Mouse (Mus musculus) brain, embryonic 14.5 days (tissue): ENCODE data around the gene Ccdc158. TPM values are rescaled to one million over a fixed set of nuclear protein-coding genes. Genes with fewer than 3 reads are reported as not detected.
A peak's percentile ranks its signal among the peaks of the same experiment; 100 is the strongest.

ENCODE experiments used
- DNase-seq: peaks from one replicate; pipeline ENCODE4 v3.0.0-alpha.2; 2011; ENCODE audit warnings: low read depth
- CTCF ChIP-seq: fragments of 200-500 bp; IDR thresholded peaks from 2 replicates; pipeline ENCODE4 v1.5.1; 2012; ENCODE audit warnings: inconsistent platforms, mild to moderate bottlenecking, moderate library complexity, borderline replicate concordance; ENCODE audit not compliant: insufficient read depth, insufficient read length; ENCODE audit errors: extremely low read depth
- POLR2A ChIP-seq: fragments of 200-500 bp; IDR thresholded peaks from 2 replicates; pipeline ENCODE4 v1.6.1; 2012; ENCODE audit warnings: mild to moderate bottlenecking, inconsistent platforms, borderline replicate concordance; ENCODE audit not compliant: poor library complexity, insufficient read depth, insufficient read length, severe bottlenecking; ENCODE audit errors: extremely low read depth
- polyA plus RNA-seq: library from polyadenylated mRNA; depleted of rRNA; stranded (reverse); fragments of >200 nt; gene quantifications from 2 replicates; pipeline ENCODE4 v1.2.3, GENCODE M21; 2012

The Ccdc158 gene
- polyA plus RNA-seq, 1 experiment = 0.83 TPM

DNA sequence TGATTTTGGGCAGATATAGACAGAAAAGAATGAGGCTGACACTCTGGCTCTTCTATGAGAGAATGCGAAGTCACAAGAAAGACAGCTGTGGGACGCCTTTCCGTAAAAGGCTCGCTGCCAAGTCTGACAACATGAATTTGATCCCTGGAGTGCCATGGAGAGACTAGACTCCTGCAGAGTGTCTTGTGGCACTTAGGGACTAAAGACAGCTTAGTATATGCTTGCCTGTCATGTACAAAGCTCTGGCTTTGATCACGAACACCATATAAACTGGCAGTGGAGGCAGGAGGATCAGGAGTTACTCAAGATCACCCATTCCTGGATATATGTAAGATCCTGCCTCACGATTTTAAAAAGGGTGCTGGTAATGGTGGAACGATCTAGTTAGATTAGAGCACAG lies 47.2 kb downstream of the Ccdc158 start:
- DNase-seq = no peak
- TF ChIP-seq POLR2A = no peak
- no peak for TF ChIP-seq CTCF

DNA sequence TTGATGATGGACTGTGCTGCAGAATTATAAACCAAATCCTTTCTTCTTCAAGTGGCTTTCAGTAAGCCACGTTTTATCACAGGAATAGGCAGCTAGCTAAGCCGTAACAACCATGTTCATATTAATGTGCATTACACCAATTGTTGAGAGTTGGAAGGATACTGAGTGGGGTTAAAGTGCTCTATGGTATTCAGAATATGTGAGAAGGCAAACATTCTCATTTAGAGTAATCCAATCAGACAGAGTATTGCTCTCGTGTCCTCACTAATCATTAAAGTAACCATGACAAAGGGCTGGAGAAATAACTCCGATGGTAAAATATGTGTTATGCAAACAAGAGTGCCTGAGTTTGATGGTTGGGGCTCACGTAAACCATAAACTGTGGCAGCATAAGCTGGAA lies 53.2 kb downstream of the Ccdc158 start:
- TF ChIP-seq POLR2A (no peak), CTCF (no peak)
- DNase-seq = no peak

DNA sequence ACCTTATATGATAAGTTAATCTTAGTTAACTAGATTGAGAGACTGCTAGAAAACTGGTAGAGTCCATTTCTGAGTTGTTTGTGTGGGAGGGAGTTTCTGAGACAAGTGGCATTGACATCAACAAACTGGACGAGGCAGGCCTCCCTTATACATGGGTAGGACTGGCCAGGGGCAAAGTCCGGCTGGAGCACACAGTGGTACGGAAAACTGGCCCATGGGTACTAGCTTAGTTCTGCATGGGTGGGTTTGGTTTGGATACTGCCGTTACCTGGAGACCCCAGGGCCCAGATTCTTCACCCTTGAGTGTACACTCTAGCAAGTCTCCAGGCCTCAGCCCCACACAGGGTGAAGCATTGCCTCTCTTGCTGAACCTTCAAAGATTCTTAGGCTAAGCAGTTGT lies 62.3 kb downstream of the Ccdc158 start:
- TF ChIP-seq CTCF = no peak
- TF ChIP-seq POLR2A = no peak
- DNase-seq = no peak

DNA sequence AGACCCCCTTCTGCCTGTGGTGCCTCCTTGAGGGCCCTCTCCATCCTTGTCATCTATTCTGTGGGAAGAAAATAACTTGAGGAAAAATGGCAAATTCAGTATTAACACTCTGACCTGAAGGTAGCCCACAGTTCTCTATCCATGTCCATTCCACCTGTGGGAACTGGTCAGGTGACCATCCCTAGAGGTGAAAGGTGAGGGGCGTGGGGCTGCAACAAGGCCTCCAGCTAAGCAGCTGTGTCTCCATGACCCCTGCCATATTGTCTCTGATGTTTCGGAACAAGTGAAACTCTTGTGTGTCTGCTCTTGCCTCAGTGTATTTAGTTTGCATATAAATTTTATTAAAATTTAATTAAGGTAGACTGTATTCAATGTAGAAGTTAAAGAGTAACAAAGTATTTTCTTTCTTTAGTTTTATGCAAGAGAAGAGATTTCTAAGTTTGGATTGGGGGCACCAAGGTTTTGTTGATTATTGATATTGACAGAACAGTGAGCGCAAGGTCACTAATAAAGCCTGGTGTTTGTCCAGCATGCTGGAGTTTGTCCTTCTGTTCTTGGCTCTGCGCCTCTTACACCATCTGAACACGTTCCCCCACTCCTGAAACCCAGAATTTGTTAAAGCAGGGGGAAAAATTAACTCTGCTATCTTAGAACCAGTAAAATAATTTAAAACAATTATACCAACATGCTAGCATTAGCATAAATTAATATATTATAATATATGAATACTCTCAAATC lies 67.4 kb downstream of the Ccdc158 start:
- TF ChIP-seq POLR2A = no peak
- TF ChIP-seq CTCF = no peak
- DNase-seq = no peak

DNA sequence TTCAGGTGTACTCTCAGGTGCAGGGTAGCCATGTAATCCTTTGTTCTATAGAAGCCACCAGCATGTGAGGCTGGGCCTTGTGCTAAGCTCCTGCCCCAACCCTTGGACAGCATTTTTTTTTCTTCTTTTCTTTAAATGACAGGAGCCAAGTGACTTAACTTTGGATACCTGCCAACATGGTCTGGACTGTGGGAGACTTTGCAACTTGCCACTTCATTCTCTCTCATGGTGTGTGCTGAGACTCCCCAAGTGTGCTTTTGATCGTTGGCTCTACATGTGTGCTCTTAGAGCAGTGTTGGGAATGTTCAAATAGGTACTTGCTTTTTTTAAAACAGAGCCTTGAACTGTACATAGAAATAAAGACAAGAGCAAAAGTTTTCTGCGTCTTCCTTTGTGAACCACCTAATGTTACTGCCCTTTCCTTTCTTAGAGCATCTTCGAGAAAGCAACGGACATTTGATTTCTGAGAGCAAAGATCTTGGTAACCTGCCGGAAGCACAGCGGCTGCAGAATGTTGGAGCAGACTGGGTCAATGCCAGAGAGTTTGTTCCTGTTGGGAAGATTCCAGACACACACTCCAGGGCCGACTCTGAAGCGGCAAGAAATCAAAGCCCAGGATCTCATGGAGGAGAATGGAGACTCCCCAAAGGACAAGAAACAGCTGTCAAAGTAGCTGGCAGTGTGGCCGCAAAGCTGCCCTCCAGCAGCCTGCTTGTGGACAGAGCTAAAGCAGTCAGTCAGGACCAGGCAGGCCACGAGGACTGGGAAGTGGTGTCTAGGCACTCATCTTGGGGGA lies 70.4 kb downstream of the Ccdc158 start:
- peak; percentile 26 for DNase-seq
- TF ChIP-seq CTCF (no peak), POLR2A (no peak)

DNA sequence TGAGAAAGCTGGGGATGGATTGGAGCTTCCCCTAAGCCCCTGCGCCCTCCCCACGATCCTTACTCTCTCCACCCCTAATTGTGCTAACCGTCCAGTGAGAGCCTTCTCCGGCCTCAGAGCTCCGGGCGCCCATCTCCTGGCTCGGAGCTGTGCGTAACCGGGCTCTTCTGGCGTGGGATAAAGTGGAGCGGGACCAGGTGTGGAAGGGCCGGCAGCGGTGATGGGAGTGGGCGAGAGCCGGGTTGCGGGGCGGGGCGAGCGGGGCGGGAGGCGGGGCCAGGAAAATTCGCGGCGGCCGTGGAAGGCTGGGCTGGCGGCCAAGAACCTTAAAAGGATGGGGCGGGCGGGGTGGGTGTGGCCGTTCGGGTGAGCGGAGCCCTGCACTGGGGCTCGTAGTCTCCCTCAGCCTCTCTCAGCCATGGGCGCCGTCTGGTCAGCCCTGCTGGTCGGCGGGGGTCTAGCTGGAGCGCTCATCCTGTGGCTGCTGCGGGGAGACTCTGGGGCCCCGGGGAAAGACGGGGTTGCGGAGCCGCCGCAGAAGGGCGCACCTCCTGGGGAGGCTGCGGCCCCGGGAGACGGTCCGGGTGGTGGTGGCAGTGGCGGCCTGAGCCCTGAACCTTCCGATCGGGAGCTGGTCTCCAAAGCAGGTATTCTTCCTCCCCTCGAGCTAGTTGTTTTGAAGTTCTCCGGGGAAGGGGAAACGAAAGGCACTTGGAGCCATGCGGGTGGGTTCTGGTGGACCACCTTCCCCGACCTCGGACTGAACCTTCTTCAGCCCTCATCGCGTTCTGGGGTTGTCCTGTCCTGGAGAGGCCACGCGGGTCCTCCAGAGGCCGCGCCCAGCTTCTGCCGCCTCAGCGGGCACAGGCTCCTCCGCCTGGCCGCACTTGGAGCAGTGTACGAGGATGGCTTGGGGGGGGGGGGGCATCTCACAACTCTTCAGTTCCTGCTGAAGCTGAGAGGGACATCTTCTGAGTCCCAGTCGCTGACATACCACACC lies 72.1 kb downstream of the Ccdc158 start, which contains the start of gene Stbd1:
TSS of gene Stbd1 (plus strand) at position 351 of the 1,000 bp plus-strand sequence.
- TF ChIP-seq POLR2A (no peak), CTCF (no peak)
- DNase-seq = peak; percentile 79

DNA sequence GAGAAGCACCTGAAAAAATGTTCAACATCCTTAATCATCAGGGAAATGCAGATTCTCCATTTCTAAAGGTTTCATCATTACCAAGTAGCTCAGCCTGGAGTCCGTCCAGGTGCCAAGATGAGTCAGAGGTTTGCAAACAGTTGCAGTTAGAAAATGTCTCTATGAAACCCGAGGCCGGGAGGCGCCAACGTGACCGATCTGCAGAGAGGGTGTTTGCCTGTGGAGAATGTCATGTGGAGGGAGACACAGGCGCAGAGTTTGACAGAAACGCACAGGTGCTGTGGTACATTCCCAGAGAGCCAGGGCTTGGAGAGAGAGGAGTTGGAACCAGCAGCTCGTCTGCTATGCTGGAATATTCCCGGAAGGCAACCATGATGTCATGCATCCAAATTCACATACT lies 76.0 kb downstream of the Ccdc158 start:
- no peak for DNase-seq
- TF ChIP-seq POLR2A (no peak), CTCF (no peak)

DNA sequence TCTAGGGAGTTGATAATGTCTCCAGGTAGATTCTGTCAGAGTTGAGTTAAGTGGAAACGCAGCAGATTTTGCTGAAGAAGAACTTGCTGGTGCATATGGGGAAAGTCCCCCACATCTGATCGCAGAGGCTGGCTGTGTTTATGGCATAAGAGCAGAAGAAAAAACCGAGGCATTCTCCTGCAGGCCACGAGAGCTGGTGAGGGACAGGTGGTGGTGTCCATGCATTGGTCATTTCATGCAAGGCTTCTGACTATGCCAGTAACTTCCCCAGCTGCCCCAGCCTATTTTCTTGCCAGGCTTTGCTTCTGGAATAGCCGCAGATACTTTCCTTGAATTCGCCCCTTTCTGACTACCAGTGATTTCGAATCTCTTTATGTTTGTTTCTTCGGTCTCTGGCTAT lies 78.2 kb downstream of the Ccdc158 start:
- no peak for DNase-seq
- TF ChIP-seq POLR2A = no peak
- no peak for TF ChIP-seq CTCF

DNA sequence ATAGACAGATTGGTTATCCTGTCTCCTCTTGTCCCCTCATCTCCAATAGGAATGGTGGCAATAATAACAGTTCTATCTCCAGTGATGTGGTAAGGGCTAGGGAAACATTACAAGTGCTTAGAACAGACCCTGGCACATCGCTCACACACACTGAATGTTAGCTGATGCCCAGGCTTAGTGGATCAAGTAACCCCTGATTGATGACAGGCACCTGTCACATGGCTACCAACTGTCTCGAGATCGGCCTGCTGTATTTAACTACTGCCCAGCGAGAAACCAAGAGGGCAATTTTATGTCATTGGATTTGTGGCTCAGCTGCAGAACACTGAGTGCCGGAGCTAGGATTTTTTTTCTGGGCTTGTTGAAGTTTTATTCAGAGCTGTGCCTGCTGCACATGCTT lies 80.0 kb downstream of the Ccdc158 start:
- TF ChIP-seq CTCF = no peak
- TF ChIP-seq POLR2A = no peak
- no peak for DNase-seq

DNA sequence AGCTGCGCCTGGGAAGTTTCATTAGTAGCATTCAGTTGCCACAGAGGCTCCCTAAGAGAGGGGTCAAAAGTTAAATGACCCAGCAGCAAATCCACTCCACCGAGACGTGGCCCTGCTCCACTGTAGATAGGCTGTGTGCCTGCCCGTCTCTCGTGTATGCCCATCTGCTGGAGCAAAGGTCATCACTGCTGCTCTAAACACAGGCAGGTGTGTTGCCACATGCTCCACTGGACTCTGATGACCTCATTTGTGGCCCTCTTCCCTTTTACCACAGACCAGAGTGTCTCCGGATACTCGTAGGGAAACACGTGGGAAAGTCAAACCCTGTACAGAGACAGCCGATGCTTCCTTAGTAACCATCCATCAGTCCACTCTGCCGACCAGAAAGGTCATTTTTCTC lies 89.1 kb downstream of the Ccdc158 start:
- TF ChIP-seq POLR2A (no peak), CTCF (no peak)
- DNase-seq = no peak

DNA sequence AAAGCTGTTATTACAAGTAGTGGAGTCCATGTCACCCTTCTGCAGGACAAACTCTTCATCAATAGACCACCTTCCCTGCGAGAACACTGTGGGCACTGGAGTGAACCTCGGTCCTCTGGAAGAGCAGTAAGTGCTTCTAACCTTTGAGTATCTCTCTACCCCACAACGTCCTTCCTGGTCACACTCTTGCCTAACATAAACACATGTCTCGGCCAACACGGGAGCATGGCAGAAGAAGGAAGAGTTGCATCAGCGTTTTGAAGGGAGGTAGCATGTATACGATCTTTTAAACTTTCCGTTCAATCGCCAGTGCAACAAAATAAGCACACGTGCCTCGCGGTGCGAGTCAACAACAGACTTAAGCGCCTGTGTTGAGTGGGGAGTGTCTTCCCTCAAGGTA lies 95.5 kb downstream of the Ccdc158 start:
- no peak for TF ChIP-seq CTCF
- no peak for TF ChIP-seq POLR2A
- no peak for DNase-seq
